Mouse (Mus musculus) Patski (cell line): ENCODE measurements around the gene Sult1a1. TPM values are rescaled to one million over a fixed set of nuclear protein-coding genes. Genes with fewer than 3 reads are reported as not detected.
"Not testable (repeated sequence)": the region's sequence is repeated elsewhere in the genome, so short reads cannot be mapped to it uniquely, and the experiment has no call there.

Experiments
- ATAC-seq: fragments of 100-300 bp; one replicate; pipeline ENCODE4 v1.8.0; 2021
- CTCF ChIA-PET: fragments of 350-600 bp; sonication (Branson Sonifier 250); formaldehyde crosslinking; loops from one replicate; lab custom pipeline; 2022; ENCODE audit warnings: inconsistent platforms; lab: Charles Lee
- POLR2A ChIA-PET: fragments of 350-600 bp; sonication (Branson Sonifier 250); formaldehyde crosslinking; loops from one replicate; lab custom pipeline; 2022; ENCODE audit warnings: antibody characterized with exemption, inconsistent platforms; lab: Charles Lee
- DNase-seq: peaks from one replicate; pipeline ENCODE4 v3.0.0-alpha.2; 2011; ENCODE audit warnings: low read depth, low spot score
- H3K27me3 ChIP-seq: fragments of 371-371 bp; one replicate; pipeline ENCODE4 v1.5.1; 2021
- CTCF ChIP-seq: fragments of 100-300 bp; IDR thresholded peaks from one replicate; pipeline ENCODE4 v1.5.1; 2021
- in situ Hi-C: fragments of 300-500 bp; cut with MboI; formaldehyde crosslinking; loops from 3 replicates; pipeline ENCODE4 v1.11.1; 2018; ENCODE audit warnings: low pct_unique_long_range_greater_than_20kb, mixed read lengths
- polyA plus RNA-seq: library from polyadenylated mRNA; unstranded; gene quantifications from one replicate; pipeline ENCODE4 v1.2.3, GENCODE M21; 2021

Gene Sult1a1
- polyA plus RNA-seq, 1 experiment from 2014 or later, result 0.62 TPM

- ATAC-seq, result no peak
- ChIA-PET CTCF (interaction anchor here (1.2 kb wide), 1 partner anchor 41 kb away, joined by 3 read pairs; no protein-coding TSS in a partner anchor), POLR2A (no interaction called here)
- in situ Hi-C loops, result no loop called here
- no peak for DNase-seq
- no peaks in the 10 kb centered on the region for H3K27me3 ChIP-seq
- TF ChIP-seq CTCF, result no peak
Measured at GRCm38 (mm10) chr7:126696303-126696702, 20.1 kb upstream of the Sult1a1 start.

GRCm38 (mm10) chr7:126695631-126696207, 19.5 kb upstream of the Sult1a1 start, which contains the start of gene Slx1b:
Gene Slx1b (minus strand): TSS chr7:126695784.
- ChIA-PET POLR2A (no interaction called here), CTCF (no interaction called here)
- in situ Hi-C loops, result no loop called here
- ATAC-seq (peak; percentile 92), DNase-seq (peak; percentile 87)
- no peak for TF ChIP-seq CTCF
- H3K27me3 ChIP-seq, result no peaks in the 10 kb centered on the region

DNA sequence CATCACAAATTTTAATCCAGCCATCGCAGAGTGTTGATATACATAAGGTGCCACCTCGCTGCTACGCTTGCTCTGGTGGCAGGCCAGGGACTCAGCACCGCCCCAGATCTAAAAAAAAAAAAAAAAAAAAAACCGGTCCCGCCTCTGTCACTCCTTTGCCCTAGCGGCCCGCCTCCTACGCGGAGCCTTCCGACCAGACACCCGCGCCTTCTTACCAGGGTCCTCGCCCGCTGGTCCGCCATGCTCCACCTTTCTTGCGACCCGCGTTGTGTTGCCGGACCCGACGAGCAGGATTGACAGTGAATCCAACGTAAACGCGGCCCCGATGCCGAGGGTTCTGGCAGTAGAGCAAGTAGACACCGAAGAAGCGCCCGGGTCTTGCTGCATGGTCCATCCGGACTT, 19.0 kb upstream of the Sult1a1 start, which contains the start of gene Bola2:
Bola2 (plus strand) TSS at position 192 of the 402 bp plus-strand sequence.
- no peak for TF ChIP-seq CTCF
- no peaks in the 10 kb centered on the region for H3K27me3 ChIP-seq
- CTCF ChIA-PET, result interaction anchor here (1.0 kb wide), 1 partner anchor 11 kb away, joined by 3 read pairs; no protein-coding TSS in a partner anchor
- ATAC-seq (peak; percentile 33), DNase-seq (no peak)
- POLR2A ChIA-PET, result no interaction called here
- in situ Hi-C loops, result no loop called here

DNA sequence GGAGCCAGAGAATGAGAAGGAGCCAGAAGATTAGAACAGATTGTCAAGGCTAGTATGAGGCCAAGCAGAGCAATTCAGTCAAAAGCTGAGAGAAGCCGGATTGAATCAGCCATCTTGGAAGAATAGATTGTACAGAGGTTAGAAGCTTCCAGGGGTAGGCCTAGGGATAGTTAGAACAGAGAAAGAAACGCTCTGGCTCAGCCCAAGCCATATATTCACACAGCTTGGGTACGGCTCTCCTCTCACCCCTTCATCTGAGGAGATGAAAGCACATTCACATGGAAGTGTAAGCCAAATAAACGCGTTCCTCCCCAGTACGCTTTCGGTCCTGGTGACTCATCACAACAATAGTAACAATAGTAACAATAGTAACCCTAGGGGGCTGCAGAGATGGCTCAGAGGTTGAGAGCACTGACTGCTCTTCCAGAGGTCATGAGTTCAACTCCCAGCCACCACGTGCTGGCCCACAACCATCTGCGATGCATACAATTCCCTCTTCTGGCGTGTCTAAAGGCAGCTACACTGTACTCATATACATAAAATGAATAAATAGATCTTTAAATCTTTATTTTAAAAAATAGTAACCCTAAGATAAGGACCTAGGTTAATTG, 18.3 kb upstream of the Sult1a1 start:
- ATAC-seq (no peak), DNase-seq (no peak)
- no peaks in the 10 kb centered on the region for H3K27me3 ChIP-seq
- CTCF ChIA-PET, result interaction anchor here (0.6 to 1.7 kb wide), 5 partner anchors 12 to 161 kb away, joined by 3 to 12 read pairs (median 3); no protein-coding TSS in a partner anchor
- in situ Hi-C loops, result loop anchor here (5.0 kb wide), 2 partner anchors 52 to 117 kb away; no protein-coding TSS in a partner anchor
- no peak for TF ChIP-seq CTCF
- POLR2A ChIA-PET, result no interaction called here

DNA sequence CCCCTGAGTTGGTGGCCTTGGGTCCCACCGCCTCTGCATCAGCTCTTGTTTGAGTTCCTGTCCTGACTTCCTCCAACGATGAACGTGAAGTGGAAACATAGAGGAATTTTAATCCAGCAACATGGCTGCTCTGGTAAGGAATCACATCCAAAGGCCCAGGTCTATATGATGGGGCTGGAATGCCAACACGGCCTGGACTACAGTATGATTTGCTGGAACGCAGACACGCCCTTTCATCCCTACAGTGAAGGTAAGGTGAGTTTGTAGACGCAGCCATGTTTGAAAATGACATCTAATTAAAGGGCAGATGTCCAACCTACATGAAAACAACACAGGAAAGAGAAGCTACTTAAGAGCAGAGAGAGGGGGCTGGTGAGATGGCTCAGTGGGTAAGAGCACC, 17.5 kb upstream of the Sult1a1 start:
- ChIA-PET POLR2A (interaction anchor here (1.0 kb wide), 1 partner anchor 29 kb away, joined by 3 read pairs; no protein-coding TSS in a partner anchor), CTCF (interaction anchor here (0.6 to 3.0 kb wide), 19 partner anchors 12 to 174 kb away, joined by 3 to 12 read pairs (median 4); partner anchors contain the start of gene Cln3)
- DNase-seq (no peak), ATAC-seq (no peak)
- no peaks in the 10 kb centered on the region for H3K27me3 ChIP-seq
- no peak for TF ChIP-seq CTCF
- in situ Hi-C loops, result loop anchor here (5.0 kb wide), 2 partner anchors 51 to 116 kb away; no protein-coding TSS in a partner anchor

- H3K27me3 ChIP-seq, result no peaks in the 10 kb centered on the region
- no peak for TF ChIP-seq CTCF
- ChIA-PET CTCF (interaction anchor here (0.6 to 3.0 kb wide), 20 partner anchors 10 to 174 kb away, joined by 3 to 12 read pairs (median 4); partner anchors contain the start of gene Cln3), POLR2A (interaction anchor here (1.0 kb wide), 1 partner anchor 28 kb away, joined by 3 read pairs; no protein-coding TSS in a partner anchor)
- in situ Hi-C loops, result loop anchor here (5.0 kb wide), 2 partner anchors 51 to 116 kb away; no protein-coding TSS in a partner anchor
- ATAC-seq, result no peak
- DNase-seq, result peak; percentile 60
Measured at GRCm38 (mm10) chr7:126693256-126693655, 17.0 kb upstream of the Sult1a1 start.

GRCm38 (mm10) chr7:126692426-126692825, 16.2 kb upstream of the Sult1a1 start:
- DNase-seq (no peak), ATAC-seq (no peak)
- POLR2A ChIA-PET, result no interaction called here
- H3K27me3 ChIP-seq, result no peaks in the 10 kb centered on the region
- no peak for TF ChIP-seq CTCF
- CTCF ChIA-PET, result interaction anchor here (0.8 to 3.0 kb wide), 13 partner anchors 10 to 173 kb away, joined by 3 to 12 read pairs (median 4); partner anchors contain the start of gene Cln3
- in situ Hi-C loops, result loop anchor here (5.0 kb wide), 2 partner anchors 50 to 115 kb away; no protein-coding TSS in a partner anchor

DNA sequence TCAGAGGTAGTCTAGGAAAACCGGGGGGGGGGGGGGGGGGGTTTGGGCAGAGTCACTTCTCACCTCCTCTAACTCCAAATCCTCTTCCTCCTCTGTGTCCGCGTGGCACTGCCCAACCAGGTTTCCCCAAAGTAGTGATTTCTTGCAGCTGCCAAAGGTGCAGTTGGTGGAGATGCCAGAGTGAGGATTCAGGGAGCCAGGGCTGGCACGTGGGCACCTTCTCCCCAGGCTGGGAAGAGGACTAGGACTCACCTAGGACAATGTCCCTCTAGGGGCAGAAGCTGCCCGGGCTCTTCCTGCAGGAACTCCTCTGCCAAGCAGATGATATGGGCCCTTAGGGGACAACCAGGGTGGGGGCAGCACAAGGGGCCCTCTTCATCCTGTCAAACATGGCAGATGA, 15.4 kb upstream of the Sult1a1 start:
- in situ Hi-C loops, result loop anchor here (5.0 kb wide), 2 partner anchors 49 to 114 kb away; no protein-coding TSS in a partner anchor
- ATAC-seq (no peak), DNase-seq (no peak)
- CTCF ChIA-PET, result interaction anchor here (1.5 to 3.0 kb wide), 2 partner anchors 14 to 27 kb away, joined by 3 to 12 read pairs; no protein-coding TSS in a partner anchor
- no peaks in the 10 kb centered on the region for H3K27me3 ChIP-seq
- POLR2A ChIA-PET, result no interaction called here
- no peak for TF ChIP-seq CTCF

- POLR2A ChIA-PET, result no interaction called here
- ATAC-seq, result no peak
- no peaks in the 10 kb centered on the region for H3K27me3 ChIP-seq
Measured at GRCm38 (mm10) chr7:126690737-126691136, 14.5 kb upstream of the Sult1a1 start.

GRCm38 (mm10) chr7:126689021-126689420, 12.8 kb upstream of the Sult1a1 start:
- in situ Hi-C loops, result no loop called here
- POLR2A ChIA-PET, result no interaction called here
- no peak for ATAC-seq
- TF ChIP-seq CTCF, result no peak
- CTCF ChIA-PET, result interaction anchor here (1.8 kb wide), 1 partner anchor 24 kb away, joined by 6 read pairs; no protein-coding TSS in a partner anchor
- DNase-seq, result no peak
- no peaks in the 10 kb centered on the region for H3K27me3 ChIP-seq

More at GRCm38 (mm10) chr7:126690737-126691136, 14.5 kb upstream of the Sult1a1 start:
- no peak for DNase-seq
- CTCF ChIA-PET, result interaction anchor here (0.6 to 3.0 kb wide), 3 partner anchors 13 to 166 kb away, joined by 3 to 12 read pairs (median 6); no protein-coding TSS in a partner anchor
- TF ChIP-seq CTCF, result no peak
- in situ Hi-C loops, result loop anchor here (5.0 kb wide), 2 partner anchors 48 to 113 kb away; no protein-coding TSS in a partner anchor

DNA sequence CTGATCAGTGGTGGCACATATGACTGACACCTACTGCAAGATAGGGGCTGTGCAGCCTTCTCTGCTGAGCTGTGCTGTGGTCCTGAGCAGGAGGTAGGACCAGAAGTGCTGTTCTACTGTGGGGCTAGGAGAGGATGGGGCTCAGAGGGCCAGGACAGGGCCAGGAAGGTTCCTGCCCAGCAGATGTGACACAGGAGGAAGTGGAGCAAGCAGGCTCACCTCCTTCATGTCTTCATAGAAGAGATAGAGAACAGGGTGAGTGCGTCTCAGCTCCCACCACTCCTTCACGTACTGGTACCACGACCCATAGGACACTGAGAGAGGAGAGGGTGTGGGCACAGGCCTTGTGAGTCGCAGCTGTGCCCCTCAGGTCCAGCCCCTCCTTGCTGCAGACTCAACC, 11.9 kb upstream of the Sult1a1 start:
- CTCF ChIA-PET, ATAC-seq, POLR2A ChIA-PET, in situ Hi-C loops, H3K27me3 ChIP-seq, DNase-seq: not testable (repeated sequence)
